Mouse (Mus musculus) G1E (cell line): ENCODE measurements around the gene Nmnat1. TPM values are rescaled to one million over a fixed set of nuclear protein-coding genes. Genes with fewer than 3 reads are reported as not detected.
"Not testable (repeated sequence)": the region's sequence is repeated elsewhere in the genome, so short reads cannot be mapped to it uniquely, and the experiment has no call there.

Source experiments
- ATAC-seq: 2 replicates; pipeline ENCODE4 v1.8.0; 2016; ENCODE audit warnings: mild to moderate bottlenecking; ENCODE audit not compliant: insufficient number of reproducible peaks, poor library complexity, low FRiP score, severe bottlenecking; ENCODE audit errors: extremely low read depth
- DNase-seq: peaks from one replicate; pipeline ENCODE4 v3.0.0; 2012; ENCODE audit warnings: low spot score
- H3K27me3 ChIP-seq: 2 replicates; pipeline ENCODE4 v1.6.1; 2012; ENCODE audit warnings: mild to moderate bottlenecking, low read length, inconsistent platforms; ENCODE audit not compliant: insufficient read depth
- H3K36me3 ChIP-seq: replicated peaks from 2 replicates; pipeline ENCODE3; 2012; ENCODE audit warnings: mild to moderate bottlenecking, inconsistent platforms
- H3K4me1 ChIP-seq: 2 replicates; pipeline ENCODE4 v1.6.1; 2012; ENCODE audit warnings: low read depth, low read length, inconsistent platforms, mixed read lengths; ENCODE audit not compliant: insufficient read depth
- H3K4me3 ChIP-seq: 2 replicates; pipeline ENCODE4 v1.5.1; 2012; ENCODE audit warnings: low read depth, mild to moderate bottlenecking, inconsistent platforms, low read length, moderate library complexity, mixed read lengths
- H3K9me3 ChIP-seq: replicated peaks from 2 replicates; pipeline ENCODE4 v1.6.1; 2012; ENCODE audit warnings: inconsistent platforms
- CTCF ChIP-seq: IDR thresholded peaks from 2 replicates; pipeline ENCODE4 v1.5.1; 2012; ENCODE audit warnings: low read depth, low read length, inconsistent platforms, mixed read lengths
- GATA1 ChIP-seq: IDR thresholded peaks from 2 replicates; pipeline ENCODE4 v1.6.1; 2012; ENCODE audit warnings: borderline replicate concordance, low read length, inconsistent platforms, mixed read lengths
- GATA2 ChIP-seq: IDR thresholded peaks from 2 replicates; pipeline ENCODE4 v1.6.1; 2012; ENCODE audit warnings: low read depth, low read length, inconsistent platforms, borderline replicate concordance
- POLR2AphosphoS5 ChIP-seq: IDR thresholded peaks from 2 replicates; pipeline ENCODE4 v1.6.1; 2012; ENCODE audit warnings: low read depth, low read length, inconsistent platforms; ENCODE audit not compliant: insufficient replicate concordance
- TAL1 ChIP-seq: conservative IDR thresholded peaks from 2 replicates; pipeline ENCODE4 v1.6.1; 2012; ENCODE audit warnings: low read depth, low read length, inconsistent platforms, mixed read lengths
- polyA plus RNA-seq: library from polyadenylated mRNA; stranded (reverse); fragments of >175 nt; gene quantifications from 2 replicates; pipeline ENCODE4 v1.2.3, GENCODE M21; 2012
- total RNA-seq, 2 experiments: library from RNA; stranded (forward) in 1 of 2; stranded (reverse) in 1 of 2; fragments of 200-1000 nt in 1 of 2; fragments of >200 nt in 1 of 2; fragmentation: Nextera tagmentation in 1 of 2; gene quantifications; 2 replicates each; pipeline ENCODE4 v1.2.3; 2014 to 2017

Gene Nmnat1
- total and polyA plus RNA-seq, 3 experiments, result 2.0 to 10.8 (median 10.5) TPM

DNA sequence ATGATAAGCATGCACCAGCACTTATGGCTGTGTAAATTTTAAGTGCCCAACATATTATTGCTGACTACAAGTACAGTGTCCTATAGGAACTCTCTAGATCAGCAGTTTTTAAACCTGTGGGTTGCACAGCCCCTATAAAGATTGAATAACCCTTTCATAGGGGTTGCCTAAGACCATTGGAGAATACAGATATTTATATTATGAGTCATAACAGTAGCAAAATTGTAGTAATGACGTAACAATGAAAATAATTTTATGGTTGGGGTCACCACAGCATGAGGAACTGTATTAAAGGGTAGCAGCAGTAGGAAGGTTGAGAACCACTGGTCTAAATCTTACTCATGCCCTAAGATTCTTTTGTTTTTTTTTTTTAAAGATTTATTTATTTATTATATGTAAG, 25.6 kb downstream of the Nmnat1 start:
- no peak overlapping the region for H3K4me3 ChIP-seq
- no peaks in the 10 kb centered on the region for H3K9me3 ChIP-seq
- no peak for ATAC-seq
- peaks cover 8% of the 10 kb centered on the region for H3K27me3 ChIP-seq
- H3K4me1 ChIP-seq, result no peaks in the 10 kb centered on the region
- no peaks in the 10 kb centered on the region for H3K36me3 ChIP-seq
- DNase-seq, result no peak
- TF ChIP-seq CTCF (no peak), GATA2 (no peak), TAL1 (no peak), GATA1 (no peak), POLR2AphosphoS5 (no peak)

GRCm38 (mm10) chr4:149458526-149458925, 26.5 kb downstream of the Nmnat1 start:
- no peaks in the 10 kb centered on the region for H3K36me3 ChIP-seq
- ATAC-seq, result no peak
- DNase-seq, result no peak
- H3K4me1 ChIP-seq, result no peaks in the 10 kb centered on the region
- no peak overlapping the region for H3K4me3 ChIP-seq
- no peak for TF ChIP-seq CTCF
- H3K27me3 ChIP-seq, result peaks cover 12% of the 10 kb centered on the region
- no peaks in the 10 kb centered on the region for H3K9me3 ChIP-seq

- TF ChIP-seq GATA1 (no peak), CTCF (no peak), POLR2AphosphoS5 (no peak), TAL1 (no peak), GATA2 (no peak)
- peaks cover 14% of the 10 kb centered on the region for H3K27me3 ChIP-seq
These were observed 27.1 kb downstream of the Nmnat1 start for GRCm38 (mm10) chr4:149457831-149458430.

GRCm38 (mm10) chr4:149457163-149457562, 27.8 kb downstream of the Nmnat1 start:
- not testable (repeated sequence) for ATAC-seq, H3K4me3 ChIP-seq, H3K36me3 ChIP-seq, H3K4me1 ChIP-seq, H3K9me3 ChIP-seq, DNase-seq
- H3K27me3 ChIP-seq, result peaks cover 17% of the 10 kb centered on the region

More at GRCm38 (mm10) chr4:149457831-149458430, 27.1 kb downstream of the Nmnat1 start:
- no peaks in the 10 kb centered on the region for H3K36me3 ChIP-seq
- H3K9me3 ChIP-seq, result no peaks in the 10 kb centered on the region
- no peak overlapping the region for H3K4me3 ChIP-seq
- ATAC-seq, result no peak
- no peaks in the 10 kb centered on the region for H3K4me1 ChIP-seq
- no peak for DNase-seq

GRCm38 (mm10) chr4:149454879-149455278, 30.1 kb downstream of the Nmnat1 start, which contains the start of gene Rbp7:
Gene Rbp7 (minus strand): TSS chr4:149454978.
- ATAC-seq, result no peak
- H3K27me3 ChIP-seq, result peaks cover 14% of the 10 kb centered on the region
- no peaks in the 10 kb centered on the region for H3K36me3 ChIP-seq
- no peak for TF ChIP-seq CTCF
- no peak for TF ChIP-seq GATA2
- no peak for TF ChIP-seq GATA1
- no peak for TF ChIP-seq TAL1
- no peak for TF ChIP-seq POLR2AphosphoS5
- 0 out of 2 replicates have a peak, but pooled peaks cover 2% of the 10 kb centered on the region for H3K9me3 ChIP-seq
- no peak within 1 kb of the TSS for H3K4me3 ChIP-seq
- H3K4me1 ChIP-seq, result 0 out of 2 replicates have a peak, but pooled peaks cover 3% of the 10 kb centered on the region
- no peak for DNase-seq

GRCm38 (mm10) chr4:149454263-149454662, 30.7 kb downstream of the Nmnat1 start:
- no peak overlapping the region for H3K4me3 ChIP-seq
- ATAC-seq (no peak), DNase-seq (no peak)
- no peaks in the 10 kb centered on the region for H3K36me3 ChIP-seq
- H3K4me1 ChIP-seq, result 0 out of 2 replicates have a peak, but pooled peaks cover 3% of the 10 kb centered on the region
- peaks cover 14% of the 10 kb centered on the region for H3K27me3 ChIP-seq
- TF ChIP-seq TAL1 (no peak), GATA2 (no peak), POLR2AphosphoS5 (no peak), GATA1 (no peak), CTCF (no peak)
- H3K9me3 ChIP-seq, result 0 out of 2 replicates have a peak, but pooled peaks cover 2% of the 10 kb centered on the region

DNA sequence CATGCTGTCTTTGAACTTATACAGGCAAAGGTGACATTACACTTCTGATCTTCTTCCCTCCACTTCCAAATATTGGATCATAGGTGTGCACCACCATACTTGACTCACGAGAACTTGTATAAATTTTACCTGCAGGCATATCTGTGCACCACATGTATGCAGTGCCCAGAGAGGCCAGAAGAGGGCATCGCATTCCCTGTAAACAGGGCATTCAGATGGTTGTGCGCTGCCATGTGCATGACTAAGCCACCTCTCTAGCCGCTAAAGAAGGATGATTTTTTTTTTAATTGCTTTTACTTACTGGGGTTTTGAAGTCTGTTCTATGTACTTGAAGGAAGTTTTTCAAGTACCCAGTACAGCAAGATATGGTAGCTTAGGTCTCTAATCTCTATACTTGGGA, 31.3 kb downstream of the Nmnat1 start:
- Histone ChIP-seq H3K27me3 (peaks cover 14% of the 10 kb centered on the region), H3K9me3 (0 out of 2 replicates have a peak, but pooled peaks cover 2% of the 10 kb centered on the region), H3K36me3 (no peaks in the 10 kb centered on the region), H3K4me3 (no peak overlapping the region), H3K4me1 (0 out of 2 replicates have a peak, but pooled peaks cover 3% of the 10 kb centered on the region)
- no peak for TF ChIP-seq TAL1
- TF ChIP-seq CTCF, result no peak
- no peak for TF ChIP-seq GATA1
- TF ChIP-seq POLR2AphosphoS5, result no peak
- TF ChIP-seq GATA2, result no peak
- no peak for DNase-seq
- no peak for ATAC-seq
